Mouse (Mus musculus) liver, embryonic 16.5 days (tissue): Measurements from ENCODE around the gene Cyp2w1. TPM values are rescaled to one million over a fixed set of nuclear protein-coding genes. Genes with fewer than 3 reads are reported as not detected.

Experiments used
- ATAC-seq: fragments of 200-750 bp; cut with Nextera tagmentation; 2 replicates; pipeline ENCODE4 v1.8.0; 2017; ENCODE audit warnings: low read depth, mild to moderate bottlenecking, moderate number of reproducible peaks, moderate library complexity
- H3K27ac ChIP-seq: fragments of 300-500 bp; sonication (generic); 2 replicates; pipeline ENCODE4 v1.5.1; 2014; ENCODE audit warnings: mild to moderate bottlenecking, low read length
- H3K27me3 ChIP-seq: fragments of 300-500 bp; sonication (generic); 2 replicates; pipeline ENCODE4 v1.6.1; 2014; ENCODE audit warnings: low read depth, low read length, mixed read lengths; ENCODE audit not compliant: control insufficient read depth, insufficient read depth
- H3K36me3 ChIP-seq: fragments of 300-500 bp; sonication (generic); 2 replicates; pipeline ENCODE4 v1.6.1; 2014; ENCODE audit warnings: mild to moderate bottlenecking; ENCODE audit not compliant: control insufficient read depth, insufficient read depth
- H3K4me1 ChIP-seq: fragments of 300-500 bp; sonication (generic); 2 replicates; pipeline ENCODE4 v1.6.1; 2014; ENCODE audit warnings: low read depth, low read length, mixed read lengths; ENCODE audit not compliant: control insufficient read depth
- H3K4me2 ChIP-seq: fragments of 300-500 bp; sonication (generic); 2 replicates; pipeline ENCODE4 v1.6.1; 2014; ENCODE audit warnings: low read depth, low read length, mixed read lengths
- H3K4me3 ChIP-seq: fragments of 300-500 bp; sonication (generic); 2 replicates; pipeline ENCODE4 v1.5.1; 2014; ENCODE audit warnings: low read depth, mild to moderate bottlenecking, low read length
- H3K9ac ChIP-seq: fragments of 300-500 bp; sonication (generic); 2 replicates; pipeline ENCODE4 v1.6.1; 2014; ENCODE audit warnings: low read depth, low read length
- H3K9me3 ChIP-seq: fragments of 300-500 bp; sonication (generic); replicated peaks from 2 replicates; pipeline ENCODE4 v1.6.1; 2016; ENCODE audit warnings: low read length; ENCODE audit not compliant: control insufficient read depth
- WGBS: fragments of 180-500 bp; shearing (Covaris S2); extraction: QIAGEN DNeasy Blood & Tissue Kit; methylation state at CpG from one replicate; pipeline ENCODE4 v1.1.7; 2014; ENCODE audit not compliant: insufficient replicate concordance; 5-methylcytosine and 5-hydroxymethylcytosine counted together
- polyA plus RNA-seq: library from polyadenylated mRNA; unstranded; fragments of >200 nt; fragmentation: Nextera tagmentation; extraction: Ambion mirVana; gene quantifications from 2 replicates; pipeline ENCODE4 v1.2.1, GENCODE M21; 2015

Gene Cyp2w1
- polyA plus RNA-seq, 1 experiment from 2014 or later: 0.42 TPM

GRCm38 (mm10) chr5:139317751-139318504, 34.5 kb upstream of the Cyp2w1 start:
- no peak overlapping the region for H3K4me2 ChIP-seq
- H3K36me3 ChIP-seq: no peaks in the 10 kb centered on the region
- H3K9me3 ChIP-seq: no peaks in the 10 kb centered on the region
- H3K27ac ChIP-seq: no peak overlapping the region
- no peaks in the 10 kb centered on the region for H3K27me3 ChIP-seq
- no peak for ATAC-seq
- no peak overlapping the region for H3K9ac ChIP-seq
- no peak overlapping the region for H3K4me3 ChIP-seq
- no peaks in the 10 kb centered on the region; the same call in 1 of the 2 replicates for H3K4me1 ChIP-seq
- 67% methylated on average over 21 of the region's 21 CpGs for WGBS

- Histone ChIP-seq H3K27ac (no peak overlapping the region), H3K4me2 (no peak overlapping the region), H3K27me3 (peaks cover 15% of the 10 kb centered on the region), H3K9ac (no peak overlapping the region), H3K9me3 (no peaks in the 10 kb centered on the region), H3K4me1 (peaks cover 8% of the 10 kb centered on the region), H3K36me3 (no peaks in the 10 kb centered on the region), H3K4me3 (no peak overlapping the region)
- 63% methylated on average over 7 of the region's 7 CpGs for WGBS
- no peak for ATAC-seq
Measured at GRCm38 (mm10) chr5:139320424-139320823, 32.0 kb upstream of the Cyp2w1 start.

- no peak for ATAC-seq
- 61% methylated on average over 6 of the region's 6 CpGs for WGBS
Measured at GRCm38 (mm10) chr5:139321331-139321730, 31.1 kb upstream of the Cyp2w1 start.

GRCm38 (mm10) chr5:139323260-139323924, 29.0 kb upstream of the Cyp2w1 start:
- Histone ChIP-seq H3K9me3 (no peaks in the 10 kb centered on the region), H3K27ac (no peak overlapping the region), H3K4me1 (peaks cover 17% of the 10 kb centered on the region), H3K4me2 (no peak overlapping the region), H3K4me3 (no peak overlapping the region), H3K27me3 (peaks cover 16% of the 10 kb centered on the region), H3K36me3 (no peaks in the 10 kb centered on the region), H3K9ac (no peak overlapping the region)
- 67% methylated on average over 9 of the region's 9 CpGs for WGBS
- ATAC-seq: no peak

More at GRCm38 (mm10) chr5:139321331-139321730, 31.1 kb upstream of the Cyp2w1 start:
- H3K4me2 ChIP-seq: no peak overlapping the region
- H3K27me3 ChIP-seq: peaks cover 16% of the 10 kb centered on the region
- H3K36me3 ChIP-seq: no peaks in the 10 kb centered on the region
- H3K4me1 ChIP-seq: peaks cover 15% of the 10 kb centered on the region
- no peaks in the 10 kb centered on the region for H3K9me3 ChIP-seq
- no peak overlapping the region for H3K27ac ChIP-seq
- no peak overlapping the region for H3K4me3 ChIP-seq
- no peak overlapping the region for H3K9ac ChIP-seq

GRCm38 (mm10) chr5:139324045-139324491, 28.3 kb upstream of the Cyp2w1 start:
- Histone ChIP-seq H3K27me3 (peaks cover 16% of the 10 kb centered on the region), H3K36me3 (no peaks in the 10 kb centered on the region), H3K4me1 (peaks cover 17% of the 10 kb centered on the region), H3K4me2 (peak overlapping the region; percentile 76), H3K9me3 (no peaks in the 10 kb centered on the region), H3K4me3 (peak overlapping the region; percentile 63), H3K27ac (peak overlapping the region; percentile 51), H3K9ac (no peak overlapping the region)
- no peak for ATAC-seq
- 36% methylated on average over 5 of the region's 5 CpGs for WGBS

GRCm38 (mm10) chr5:139324691-139325394, 27.6 kb upstream of the Cyp2w1 start:
- Histone ChIP-seq H3K9ac (peak overlapping the region; percentile 66), H3K27me3 (peaks cover 16% of the 10 kb centered on the region), H3K9me3 (no peaks in the 10 kb centered on the region), H3K4me1 (peaks cover 17% of the 10 kb centered on the region), H3K4me2 (peak overlapping the region; percentile 76), H3K36me3 (no peaks in the 10 kb centered on the region), H3K4me3 (peak overlapping the region; percentile 63), H3K27ac (peak overlapping the region; percentile 60)
- under 1% methylated on average over 43 of the region's 62 CpGs for WGBS
- ATAC-seq: peak; percentile 30

- Histone ChIP-seq H3K4me2 (peak within 1 kb of the TSS; percentile 76), H3K9ac (peak within 1 kb of the TSS; percentile 66), H3K36me3 (no peaks in the 10 kb centered on the region), H3K27me3 (peaks cover 16% of the 10 kb centered on the region), H3K27ac (peak within 1 kb of the TSS; percentile 60), H3K4me3 (peak within 1 kb of the TSS; percentile 63), H3K4me1 (peaks cover 17% of the 10 kb centered on the region), H3K9me3 (no peaks in the 10 kb centered on the region)
- ATAC-seq: peak; percentile 77
- under 1% methylated on average over 55 of the region's 61 CpGs for WGBS
Measured at GRCm38 (mm10) chr5:139325395-139325966, 26.9 kb upstream of the Cyp2w1 start, which contains the start of gene Adap1. TSS of gene Adap1 (minus strand) at chr5:139325622.

- no peak overlapping the region for H3K9ac ChIP-seq
- no peak for ATAC-seq
- no peak overlapping the region for H3K4me2 ChIP-seq
- H3K4me1 ChIP-seq: peaks cover 17% of the 10 kb centered on the region
- H3K27me3 ChIP-seq: peaks cover 16% of the 10 kb centered on the region
- H3K36me3 ChIP-seq: no peaks in the 10 kb centered on the region
- no peak overlapping the region for H3K27ac ChIP-seq
- no peaks in the 10 kb centered on the region for H3K9me3 ChIP-seq
- WGBS: 53% methylated on average over 13 of the region's 13 CpGs
- H3K4me3 ChIP-seq: no peak overlapping the region
Measured at GRCm38 (mm10) chr5:139326111-139326696, 26.2 kb upstream of the Cyp2w1 start.
